In genomic region chr8:84147769-84148530, GRCm38 (mm10) we compare ENCODE assay signal across 8 mouse cellular contexts. TPM values are rescaled to one million over a fixed set of nuclear protein-coding genes. Genes with fewer than 3 reads are reported as not detected.
A peak's percentile ranks its signal among the peaks of the same experiment; 100 is the strongest.
DNase-seq lines count a peak whose midpoint lies in the region; ATAC-seq lines count a peak whose summit lies in the region.

TSS of gene Cc2d1a (minus strand) at chr8:84147936.
TSS of gene 4930432K21Rik (plus strand) at chr8:84148025.

- peak within 1 kb of the TSS; percentile 84 for H3K9ac ChIP-seq in intestine, embryonic 14.5 days (ENCODE audit: low read length)

- DNase-seq in adrenal gland, adult 18-20 months (ENCODE audit: low spot score in 2 of 2) = peak; percentile 87 to 88
- peak; percentile 97 for DNase-seq in embryo, embryonic 11 days
- peak; percentile 93 for DNase-seq in gastrocnemius, postnatal 25 days
- DNase-seq in intestine, embryonic 14.5 days (ENCODE audit: low spot score) = peak; percentile 93
- peak; percentile 95 to 97 for DNase-seq in left cerebral cortex, postnatal 14 days (ENCODE audit: low spot score in 2 of 2)
- peak; percentile 95 for DNase-seq in mesoderm, embryonic 11.5 days (ENCODE audit: low read depth, low spot score)
- DNase-seq in right cerebral cortex, postnatal 36 days (ENCODE audit: low spot score in 2 of 2) = peak; percentile 94 to 95
- peak; percentile 94 for DNase-seq in yolk sac, embryonic 10.5 days (ENCODE audit: low spot score)

- ATAC-seq in intestine, embryonic 14.5 days (replicated peaks; ENCODE audit: low FRiP score, low TSS enrichment, low read depth) = peak; percentile 90

- peaks cover 14% of the 10 kb centered on the region; the same call in 1 of the 2 replicates for H3K4me1 ChIP-seq in intestine, embryonic 14.5 days (replicated peaks; ENCODE audit: control insufficient read depth, insufficient read depth, low read length)

- peaks cover 10% of the 10 kb centered on the region for H3K36me3 ChIP-seq in intestine, embryonic 14.5 days (ENCODE audit: control insufficient read depth, insufficient read depth, low read length)

- WGBS in intestine, embryonic 14.5 days = 18% methylated on average over 49 of the region's 49 CpGs

- intact Hi-C loops in left cerebral cortex, postnatal 14 days (cut with DNase I) = no loop called here

- peak within 1 kb of the TSS; percentile 77 for H3K27ac ChIP-seq in intestine, embryonic 14.5 days (ENCODE audit: low read depth)

- peak within 1 kb of the TSS; percentile 68 for H3K4me3 ChIP-seq in intestine, embryonic 14.5 days (ENCODE audit: low read depth, low read length)

- no peaks in the 10 kb centered on the region for H3K27me3 ChIP-seq in intestine, embryonic 14.5 days (replicated peaks; ENCODE audit: control insufficient read depth, insufficient read depth, low read length)

- H3K9me3 ChIP-seq in intestine, embryonic 14.5 days (ENCODE audit: control insufficient read depth, low read length) = no peaks in the 10 kb centered on the region

- H3K4me2 ChIP-seq in intestine, embryonic 14.5 days (ENCODE audit: low read length) = peak within 1 kb of the TSS; percentile 87

RNA-seq across cellular contexts. Expression of gene Cc2d1a, which starts in this region (rescaled TPM):
- total RNA-seq in adrenal gland, adult 18-20 months (2021) = 10 to 100 TPM; 26.5 to 30.5 TPM
- 10 to 100 TPM; 13.7 to 13.8 TPM for total RNA-seq in gastrocnemius, postnatal 25 days (2021)
- 17.4 and 19.5 TPM in 2 replicates for polyA plus RNA-seq in intestine, embryonic 14.5 days (2014; fragmentation: Nextera tagmentation; extraction: Ambion mirVana)
- total RNA-seq in left cerebral cortex, postnatal 14 days (2021) = 10 to 100 TPM; 56.4 to 58.3 TPM

RNA-seq across cellular contexts. Expression of gene 4930432K21Rik, which starts in this region (rescaled TPM):
- total RNA-seq in adrenal gland, adult 18-20 months (2021) = under 1 TPM in 1 of 2 experiments, not detected in 1; 0.38 TPM
- not detected for total RNA-seq in gastrocnemius, postnatal 25 days (2021)
- 0.48 and 0.92 TPM in 2 replicates for polyA plus RNA-seq in intestine, embryonic 14.5 days (2014; fragmentation: Nextera tagmentation; extraction: Ambion mirVana)
- total RNA-seq in left cerebral cortex, postnatal 14 days (2021) = 1 to 10 TPM; 1.5 to 3.5 TPM

Comparison
In these comparisons a context has a peak if more than half of its experiments do, and no peak if none do; other contexts are left out.
1. Peak in every context shown above with its lines: DNase-seq, ATAC-seq, H3K4me3 ChIP-seq and H3K27ac ChIP-seq.